Mouse (Mus musculus): ENCODE data around the gene Trim33.

The Trim33 gene

GRCm38 (mm10) chr3:103401342-103402098, 122.4 kb downstream of the Trim33 start:
- peak; percentile 49 for DNase-seq

GRCm38 (mm10) chr3:103402212-103402611, 123.1 kb downstream of the Trim33 start:
- DNase-seq = no peak

GRCm38 (mm10) chr3:103405135-103405534, 126.0 kb downstream of the Trim33 start:
- no peak for DNase-seq

- DNase-seq = no peak
Observed at GRCm38 (mm10) chr3:103405871-103406765, 127.0 kb downstream of the Trim33 start.

Data from right cerebral cortex, postnatal 4 days (tissue).